Mouse (Mus musculus) small intestine, adult 2 months (tissue): ENCODE data around the gene Cd109.

Source experiments
- CTCF ChIP-seq: fragments of 200-500 bp; IDR thresholded peaks from 2 replicates; pipeline ENCODE4 v1.5.1; 2012; ENCODE audit warnings: low read depth, mild to moderate bottlenecking, control low read depth, inconsistent platforms, low read length, moderate library complexity, mixed read lengths; ENCODE audit not compliant: insufficient replicate concordance, insufficient read length; ENCODE audit errors: extremely low read depth
- POLR2A ChIP-seq: fragments of 200-500 bp; IDR thresholded peaks from 2 replicates; pipeline ENCODE4 v1.6.1; 2012; ENCODE audit warnings: low read depth, mild to moderate bottlenecking, control low read depth, inconsistent platforms, low read length, moderate library complexity

- TF ChIP-seq CTCF (no peak), POLR2A (no peak)
Measured at GRCm38 (mm10) chr9:78649398-78649797, 34.1 kb downstream of the Cd109 start.
